Mouse (Mus musculus): Measurements from ENCODE around the gene Pole.

DNA sequence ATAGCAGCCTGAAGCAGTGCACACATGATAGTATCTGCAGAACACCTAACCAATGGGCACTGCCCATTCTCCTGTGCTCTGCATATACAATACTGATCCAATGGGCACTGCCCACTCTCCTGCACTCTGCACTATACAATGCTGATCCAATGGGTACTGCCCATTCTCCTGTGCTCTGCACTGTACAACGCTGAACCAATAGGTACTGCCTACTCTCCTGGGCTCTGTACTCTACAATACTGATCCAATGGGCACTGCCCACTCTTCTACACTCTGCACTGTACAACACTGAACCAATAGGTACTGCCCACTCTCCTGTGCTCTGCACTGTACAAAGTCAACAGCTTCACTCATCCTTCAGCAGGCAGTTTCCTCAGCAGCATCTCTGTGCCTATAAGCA, 9.2 kb upstream of the Pole start:
- no peak for TF ChIP-seq CTCF (IDR thresholded peaks at IDR 0.05; ENCODE audit: control insufficient read depth, insufficient read depth, insufficient replicate concordance, low read depth, low read length)
- TF ChIP-seq POLR2A (IDR thresholded peaks at IDR 0.05; ENCODE audit: control insufficient read depth, low read depth, low read length): no peak

All from testis, adult 2 months (tissue).